Mouse (Mus musculus) hindbrain, postnatal 0 days (tissue): ENCODE measurements at regions not wholly inside any gene's neighbourhood (a gene's known extent, or its start where the extent isn't known, plus 50 kb on each side); places are given as distances from the start of the nearest gene placed in this dataset.

Source experiments
- ATAC-seq: fragments of 200-750 bp; cut with Nextera tagmentation; 2 replicates; pipeline ENCODE4 v1.8.0; 2017; ENCODE audit warnings: mild to moderate bottlenecking, moderate TSS enrichment, moderate library complexity
- DNase-seq: peaks from one replicate; pipeline ENCODE4 v3.0.0-alpha.2; 2015; ENCODE audit warnings: low spot score
- H3K27ac ChIP-seq: fragments of 300-500 bp; sonication (generic); 2 replicates; pipeline ENCODE4 v1.5.1; 2014; ENCODE audit warnings: mild to moderate bottlenecking
- H3K27me3 ChIP-seq: fragments of 300-500 bp; sonication (generic); 2 replicates; pipeline ENCODE4 v1.6.1; 2014; ENCODE audit warnings: low read length, mixed read lengths; ENCODE audit not compliant: insufficient read depth
- H3K36me3 ChIP-seq: fragments of 300-500 bp; sonication (generic); 2 replicates; pipeline ENCODE4 v1.6.1; 2014; ENCODE audit warnings: low read length, mixed read lengths; ENCODE audit not compliant: insufficient read depth
- H3K4me1 ChIP-seq: fragments of 300-500 bp; sonication (generic); 2 replicates; pipeline ENCODE4 v1.6.1; 2014; ENCODE audit warnings: antibody characterized with exemption, low read length, mixed read lengths; ENCODE audit not compliant: insufficient read depth
- H3K4me2 ChIP-seq: fragments of 300-500 bp; sonication (generic); 2 replicates; pipeline ENCODE4 v1.6.1; 2014; ENCODE audit warnings: low read depth, mild to moderate bottlenecking, low read length, moderate library complexity, mixed read lengths
- H3K4me3 ChIP-seq: fragments of 300-500 bp; sonication (generic); 2 replicates; pipeline ENCODE4 v1.5.1; 2014; ENCODE audit warnings: low read length
- H3K9ac ChIP-seq: fragments of 300-500 bp; sonication (generic); replicated peaks from 2 replicates; pipeline ENCODE4 v1.6.1; 2014; ENCODE audit warnings: mild to moderate bottlenecking, low read length, moderate library complexity, mixed read lengths
- H3K9me3 ChIP-seq: fragments of 300-500 bp; sonication (generic); 2 replicates; pipeline ENCODE4 v1.6.1; 2016; ENCODE audit warnings: low read length, mixed read lengths
- CTCF ChIP-seq: IDR thresholded peaks from 2 replicates; pipeline ENCODE4 v1.5.1; 2016; ENCODE audit warnings: antibody characterized with exemption, control low read depth, low read depth
- WGBS: fragments of 180-500 bp; shearing (Covaris S2); extraction: QIAGEN DNeasy Blood & Tissue Kit; methylation state at CpG from one replicate; pipeline ENCODE4 v1.1.7; 2014; 5-methylcytosine and 5-hydroxymethylcytosine counted together

GRCm38 (mm10) chr7:71249669-71250068 lies 101.6 kb downstream of the Gm10295 start:
- Histone ChIP-seq H3K4me3 (no peak overlapping the region), H3K4me2 (no peak overlapping the region), H3K4me1 (no peaks in the 10 kb centered on the region), H3K36me3 (no peaks in the 10 kb centered on the region), H3K27me3 (no peaks in the 10 kb centered on the region), H3K9ac (no peak overlapping the region), H3K27ac (no peak overlapping the region), H3K9me3 (no peaks in the 10 kb centered on the region)
- whole genome bisulfite sequencing = 75% methylated on average over 2 of the region's 2 CpGs
- no peak for ATAC-seq
- no peak for DNase-seq
- TF ChIP-seq CTCF = no peak

GRCm38 (mm10) chr7:71249216-71249615 lies 102.1 kb downstream of the Gm10295 start:
- H3K27ac ChIP-seq = no peak overlapping the region
- no peak for TF ChIP-seq CTCF
- ATAC-seq (no peak), DNase-seq (no peak)
- no peaks in the 10 kb centered on the region for H3K27me3 ChIP-seq
- WGBS = 58% methylated on average over 5 of the region's 5 CpGs
- H3K4me2 ChIP-seq = no peak overlapping the region
- no peak overlapping the region for H3K4me3 ChIP-seq
- H3K9ac ChIP-seq = no peak overlapping the region
- H3K36me3 ChIP-seq = no peaks in the 10 kb centered on the region
- H3K9me3 ChIP-seq = no peaks in the 10 kb centered on the region
- H3K4me1 ChIP-seq = no peaks in the 10 kb centered on the region

- H3K4me1 ChIP-seq = no peaks in the 10 kb centered on the region
- ATAC-seq (no peak), DNase-seq (no peak)
- H3K9me3 ChIP-seq = no peaks in the 10 kb centered on the region
- no peaks in the 10 kb centered on the region for H3K27me3 ChIP-seq
- no peak for TF ChIP-seq CTCF
- no peak overlapping the region for H3K4me3 ChIP-seq
- H3K27ac ChIP-seq = no peak overlapping the region
- H3K4me2 ChIP-seq = no peak overlapping the region
- 77% methylated on average over 5 of the region's 5 CpGs for WGBS
- H3K36me3 ChIP-seq = no peaks in the 10 kb centered on the region
- no peak overlapping the region for H3K9ac ChIP-seq
These were observed 103.4 kb downstream of the Gm10295 start for GRCm38 (mm10) chr7:71247922-71248321.

GRCm38 (mm10) chr7:71242379-71242911 lies 108.8 kb downstream of the Gm10295 start:
- no peaks in the 10 kb centered on the region for H3K36me3 ChIP-seq
- ATAC-seq (no peak), DNase-seq (no peak)
- H3K27me3 ChIP-seq = no peaks in the 10 kb centered on the region
- H3K9me3 ChIP-seq = no peaks in the 10 kb centered on the region
- no peak overlapping the region for H3K4me2 ChIP-seq
- no peak for TF ChIP-seq CTCF
- no peak overlapping the region for H3K27ac ChIP-seq
- no peak overlapping the region for H3K9ac ChIP-seq
- no peak overlapping the region for H3K4me3 ChIP-seq
- 90% methylated on average over 2 of the region's 2 CpGs for WGBS
- no peaks in the 10 kb centered on the region for H3K4me1 ChIP-seq

GRCm38 (mm10) chr7:71239207-71239606 lies 112.1 kb downstream of the Gm10295 start:
- H3K36me3 ChIP-seq = no peaks in the 10 kb centered on the region
- no peaks in the 10 kb centered on the region for H3K27me3 ChIP-seq
- TF ChIP-seq CTCF = no peak
- H3K27ac ChIP-seq = no peak overlapping the region
- WGBS = 68% methylated on average over 3 of the region's 3 CpGs
- H3K9ac ChIP-seq = no peak overlapping the region
- no peaks in the 10 kb centered on the region for H3K9me3 ChIP-seq
- no peak overlapping the region for H3K4me2 ChIP-seq
- ATAC-seq = no peak
- H3K4me3 ChIP-seq = no peak overlapping the region
- H3K4me1 ChIP-seq = no peaks in the 10 kb centered on the region
- DNase-seq = no peak

- Histone ChIP-seq H3K4me1 (no peaks in the 10 kb centered on the region), H3K27ac (no peak overlapping the region), H3K4me2 (no peak overlapping the region), H3K9me3 (no peaks in the 10 kb centered on the region), H3K4me3 (no peak overlapping the region), H3K36me3 (no peaks in the 10 kb centered on the region), H3K27me3 (no peaks in the 10 kb centered on the region), H3K9ac (no peak overlapping the region)
- no peak for TF ChIP-seq CTCF
- 66% methylated on average over 1 of the region's 1 CpGs for WGBS
- no peak for DNase-seq
- ATAC-seq = no peak
These were observed 115.0 kb downstream of the Gm10295 start for GRCm38 (mm10) chr7:71236334-71236733.

- no peak overlapping the region for H3K4me3 ChIP-seq
- TF ChIP-seq CTCF = no peak
- no peaks in the 10 kb centered on the region for H3K4me1 ChIP-seq
- H3K27me3 ChIP-seq = no peaks in the 10 kb centered on the region
- H3K9me3 ChIP-seq = no peaks in the 10 kb centered on the region
- WGBS = 70% methylated on average over 5 of the region's 5 CpGs
- ATAC-seq (no peak), DNase-seq (no peak)
- no peak overlapping the region for H3K9ac ChIP-seq
- H3K27ac ChIP-seq = no peak overlapping the region
- no peaks in the 10 kb centered on the region for H3K36me3 ChIP-seq
- H3K4me2 ChIP-seq = no peak overlapping the region
These were observed 117.0 kb downstream of the Gm10295 start for GRCm38 (mm10) chr7:71234176-71234769.
